Mouse (Mus musculus) midbrain, embryonic 11.5 days (tissue): ENCODE data around the gene Gadl1. TPM values are rescaled to one million over a fixed set of nuclear protein-coding genes. Genes with fewer than 3 reads are reported as not detected.
"Not testable (repeated sequence)": the region's sequence is repeated elsewhere in the genome, so short reads cannot be mapped to it uniquely, and the experiment has no call there.

Experiments used
- ATAC-seq: fragments of 200-750 bp; cut with Nextera tagmentation; 2 replicates; pipeline ENCODE4 v1.8.0; 2017; ENCODE audit warnings: moderate TSS enrichment, moderate library complexity; ENCODE audit not compliant: low FRiP score
- DNase-seq: peaks from one replicate; pipeline ENCODE4 v3.0.0; 2015; ENCODE audit warnings: low spot score; ENCODE audit errors: missing footprints
- H3K27ac ChIP-seq: fragments of 300-500 bp; sonication (generic); 2 replicates; pipeline ENCODE4 v1.5.1; 2014; ENCODE audit warnings: low read depth, low read length
- H3K27me3 ChIP-seq: fragments of 300-500 bp; sonication (generic); 2 replicates; pipeline ENCODE4 v1.6.1; 2014; ENCODE audit warnings: mild to moderate bottlenecking, low read length, moderate library complexity, mixed read lengths; ENCODE audit not compliant: control insufficient read depth, insufficient read depth
- H3K36me3 ChIP-seq: fragments of 300-500 bp; sonication (generic); 2 replicates; pipeline ENCODE4 v1.6.1; 2014; ENCODE audit warnings: mild to moderate bottlenecking, low read length, moderate library complexity, mixed read lengths; ENCODE audit not compliant: control insufficient read depth, insufficient read depth
- H3K4me1 ChIP-seq: fragments of 300-500 bp; sonication (generic); 2 replicates; pipeline ENCODE4 v1.6.1; 2014; ENCODE audit warnings: low read length; ENCODE audit not compliant: control insufficient read depth, insufficient read depth
- H3K4me2 ChIP-seq: fragments of 300-500 bp; sonication (generic); 2 replicates; pipeline ENCODE4 v1.6.1; 2014; ENCODE audit warnings: mild to moderate bottlenecking, moderate library complexity
- H3K4me3 ChIP-seq: fragments of 300-500 bp; sonication (generic); 2 replicates; pipeline ENCODE4 v1.5.1; 2014; ENCODE audit warnings: low read depth, low read length
- H3K9ac ChIP-seq: fragments of 300-500 bp; sonication (generic); 2 replicates; pipeline ENCODE4 v1.6.1; 2014; ENCODE audit warnings: low read length
- H3K9me3 ChIP-seq: fragments of 300-500 bp; sonication (generic); 2 replicates; pipeline ENCODE4 v1.6.1; 2016; ENCODE audit warnings: low read length; ENCODE audit not compliant: control insufficient read depth
- WGBS: fragments of 180-500 bp; shearing (Covaris S2); extraction: QIAGEN DNeasy Blood & Tissue Kit; methylation state at CpG from one replicate; pipeline ENCODE4 v1.1.7; 2014; 5-methylcytosine and 5-hydroxymethylcytosine counted together
- polyA plus RNA-seq: library from polyadenylated mRNA; unstranded; fragments of >200 nt; fragmentation: Nextera tagmentation; extraction: Ambion mirVana; gene quantifications from 2 replicates; pipeline ENCODE4 v1.2.1, GENCODE M21; 2014

The Gadl1 gene
- polyA plus RNA-seq, 1 experiment from 2014 or later = 0.31 TPM

- WGBS = 89% methylated on average over 8 of the region's 8 CpGs
- no peak overlapping the region for H3K4me2 ChIP-seq
- no peaks in the 10 kb centered on the region for H3K27me3 ChIP-seq
- no peaks in the 10 kb centered on the region for H3K4me1 ChIP-seq
- H3K36me3 ChIP-seq = no peaks in the 10 kb centered on the region
- DNase-seq (no peak), ATAC-seq (no peak)
- no peak overlapping the region for H3K4me3 ChIP-seq
- H3K27ac ChIP-seq = no peak overlapping the region
- no peak overlapping the region for H3K9ac ChIP-seq
- H3K9me3 ChIP-seq = no peaks in the 10 kb centered on the region
These were observed 144.7 kb downstream of the Gadl1 start for GRCm38 (mm10) chr9:116053976-116054375.

DNA sequence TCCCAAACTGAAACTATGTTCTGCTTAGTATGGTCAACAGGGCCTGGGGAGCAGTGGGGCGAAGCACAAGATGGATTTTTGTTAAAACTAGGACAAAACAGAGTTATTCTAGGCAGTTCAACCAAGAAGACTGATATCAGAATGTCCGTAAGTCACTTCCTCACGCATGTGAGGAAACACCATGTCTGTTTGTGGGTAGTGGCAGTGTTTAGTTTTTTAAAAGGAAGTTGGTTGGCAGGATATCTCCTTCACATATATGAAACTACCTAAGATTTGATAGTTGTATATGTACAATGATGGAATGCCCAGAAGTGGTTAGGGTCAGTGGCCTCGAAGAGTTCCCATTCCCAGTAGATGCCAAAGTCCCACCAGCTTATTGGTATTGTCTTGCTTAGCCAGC lies 149.2 kb downstream of the Gadl1 start:
- Histone ChIP-seq H3K4me3 (no peak overlapping the region), H3K36me3 (no peaks in the 10 kb centered on the region), H3K27me3 (no peaks in the 10 kb centered on the region), H3K9ac (no peak overlapping the region), H3K9me3 (no peaks in the 10 kb centered on the region), H3K4me1 (no peaks in the 10 kb centered on the region), H3K4me2 (no peak overlapping the region), H3K27ac (no peak overlapping the region)
- DNase-seq (no peak), ATAC-seq (no peak)
- WGBS = 93% methylated on average over 4 of the region's 4 CpGs

GRCm38 (mm10) chr9:116059156-116059555 lies 149.9 kb downstream of the Gadl1 start:
- Histone ChIP-seq H3K36me3 (no peaks in the 10 kb centered on the region), H3K4me1 (no peaks in the 10 kb centered on the region), H3K9me3 (no peaks in the 10 kb centered on the region), H3K27me3 (no peaks in the 10 kb centered on the region), H3K4me2 (no peak overlapping the region), H3K4me3 (no peak overlapping the region), H3K27ac (no peak overlapping the region), H3K9ac (no peak overlapping the region)
- ATAC-seq = peak; percentile 44; the same call in 1 of the 2 replicates
- DNase-seq = no peak
- 68% methylated on average over 4 of the region's 4 CpGs for WGBS

- H3K27ac ChIP-seq = no peak overlapping the region
- no peak overlapping the region for H3K4me2 ChIP-seq
- no peaks in the 10 kb centered on the region for H3K27me3 ChIP-seq
- H3K9ac ChIP-seq = no peak overlapping the region
- no peaks in the 10 kb centered on the region for H3K4me1 ChIP-seq
- H3K9me3 ChIP-seq = no peaks in the 10 kb centered on the region
- DNase-seq = no peak
- 16% methylated on average over 4 of the region's 4 CpGs for WGBS
- no peak overlapping the region for H3K4me3 ChIP-seq
- H3K36me3 ChIP-seq = no peaks in the 10 kb centered on the region
- ATAC-seq = no peak
These were observed 151.4 kb downstream of the Gadl1 start for GRCm38 (mm10) chr9:116060691-116061090.

GRCm38 (mm10) chr9:116064774-116065173 lies 155.5 kb downstream of the Gadl1 start:
- H3K27ac ChIP-seq = no peak overlapping the region
- ATAC-seq (no peak), DNase-seq (peak; percentile 8)
- WGBS = 93% methylated on average over 17 of the region's 17 CpGs
- H3K9me3 ChIP-seq = no peaks in the 10 kb centered on the region
- no peak overlapping the region for H3K4me2 ChIP-seq
- H3K4me1 ChIP-seq = no peaks in the 10 kb centered on the region
- H3K36me3 ChIP-seq = no peaks in the 10 kb centered on the region
- H3K27me3 ChIP-seq = no peaks in the 10 kb centered on the region
- no peak overlapping the region for H3K4me3 ChIP-seq
- no peak overlapping the region for H3K9ac ChIP-seq

- ATAC-seq = not testable (repeated sequence)
These were observed 162.3 kb downstream of the Gadl1 start for GRCm38 (mm10) chr9:116071561-116071960.

DNA sequence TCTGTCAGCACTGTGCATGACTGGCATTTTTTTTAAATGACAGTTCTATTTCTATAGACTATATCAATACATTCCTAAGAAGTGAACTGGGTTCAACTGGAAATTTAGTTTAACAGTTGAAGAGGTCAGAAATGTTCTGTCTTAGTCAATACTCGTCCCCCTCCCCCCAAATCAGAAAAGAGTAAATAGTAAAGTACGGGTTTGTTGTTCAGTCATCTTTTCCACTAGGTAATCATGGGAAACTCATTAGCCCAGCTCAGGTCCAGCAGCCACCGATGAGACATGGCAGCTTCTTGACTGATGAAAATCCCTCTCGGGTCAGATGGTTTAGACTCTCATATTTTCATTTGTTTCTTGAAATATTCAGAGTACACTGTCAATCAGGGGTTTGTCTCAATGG lies 166.9 kb downstream of the Gadl1 start:
- Histone ChIP-seq H3K27me3 (no peaks in the 10 kb centered on the region), H3K9ac (no peak overlapping the region), H3K27ac (no peak overlapping the region), H3K4me1 (no peaks in the 10 kb centered on the region), H3K36me3 (no peaks in the 10 kb centered on the region), H3K4me2 (no peak overlapping the region), H3K4me3 (no peak overlapping the region), H3K9me3 (no peaks in the 10 kb centered on the region)
- ATAC-seq (no peak), DNase-seq (no peak)
- 90% methylated on average over 4 of the region's 4 CpGs for WGBS

More at GRCm38 (mm10) chr9:116071561-116071960, 162.3 kb downstream of the Gadl1 start:
- H3K9me3 ChIP-seq, H3K27me3 ChIP-seq, H3K4me2 ChIP-seq, H3K4me3 ChIP-seq, H3K9ac ChIP-seq, H3K27ac ChIP-seq, H3K36me3 ChIP-seq, H3K4me1 ChIP-seq, DNase-seq: not testable (repeated sequence)
- WGBS = 88% methylated on average over 1 of the region's 1 CpGs

DNA sequence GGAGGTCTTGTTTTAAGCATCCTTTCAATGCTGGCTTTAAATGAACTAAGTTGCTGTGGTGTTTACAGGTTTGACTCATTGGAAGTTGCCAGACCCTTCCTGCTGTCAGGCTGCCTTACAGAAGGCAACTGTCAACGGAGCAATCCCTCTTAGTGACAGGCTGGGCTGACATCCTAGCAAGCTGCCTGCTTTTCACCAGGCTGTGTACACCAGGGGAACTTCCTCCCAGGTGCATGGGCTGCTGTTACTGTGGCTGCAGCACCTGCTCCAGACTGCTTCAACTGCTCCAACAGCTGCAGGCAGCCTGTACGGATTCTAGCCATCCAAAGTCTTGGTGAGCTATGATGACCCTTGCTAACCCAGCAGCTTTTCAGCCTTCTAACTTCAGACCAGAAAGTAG lies 167.7 kb downstream of the Gadl1 start:
- Histone ChIP-seq H3K27ac (no peak overlapping the region), H3K9me3 (no peaks in the 10 kb centered on the region), H3K4me2 (no peak overlapping the region), H3K4me1 (no peaks in the 10 kb centered on the region), H3K27me3 (no peaks in the 10 kb centered on the region), H3K36me3 (no peaks in the 10 kb centered on the region), H3K4me3 (no peak overlapping the region), H3K9ac (no peak overlapping the region)
- 91% methylated on average over 2 of the region's 2 CpGs for WGBS
- ATAC-seq = no peak
- no peak for DNase-seq

GRCm38 (mm10) chr9:116077419-116077818 lies 168.2 kb downstream of the Gadl1 start:
- WGBS = 90% methylated on average over 2 of the region's 2 CpGs
- H3K4me2 ChIP-seq = no peak overlapping the region
- no peaks in the 10 kb centered on the region for H3K9me3 ChIP-seq
- no peak overlapping the region for H3K9ac ChIP-seq
- H3K27ac ChIP-seq = no peak overlapping the region
- H3K36me3 ChIP-seq = no peaks in the 10 kb centered on the region
- ATAC-seq (no peak), DNase-seq (no peak)
- H3K4me1 ChIP-seq = no peaks in the 10 kb centered on the region
- no peaks in the 10 kb centered on the region for H3K27me3 ChIP-seq
- H3K4me3 ChIP-seq = no peak overlapping the region

GRCm38 (mm10) chr9:116081781-116082180 lies 172.5 kb downstream of the Gadl1 start:
- Histone ChIP-seq H3K27me3 (no peaks in the 10 kb centered on the region), H3K4me3 (no peak overlapping the region), H3K27ac (no peak overlapping the region), H3K4me2 (no peak overlapping the region), H3K36me3 (no peaks in the 10 kb centered on the region), H3K4me1 (no peaks in the 10 kb centered on the region), H3K9ac (no peak overlapping the region), H3K9me3 (no peaks in the 10 kb centered on the region)
- 86% methylated on average over 4 of the region's 4 CpGs for WGBS
- no peak for ATAC-seq
- DNase-seq = no peak
